Mouse (Mus musculus) left cerebral cortex, adult 8-10 months (tissue): ENCODE measurements around the gene Rhbdf1. TPM values are rescaled to one million over a fixed set of nuclear protein-coding genes. Genes with fewer than 3 reads are reported as not detected.
A peak's percentile ranks its signal among the peaks of the same experiment; 100 is the strongest.

Experiments
- DNase-seq, 2 experiments: peaks; one replicate each; pipeline ENCODE4 v3.0.0; 2022; ENCODE audit warnings: low spot score in 2 of 2
- total RNA-seq, 4 experiments: library from RNA; stranded (reverse); gene quantifications; 2 replicates each; pipeline ENCODE4 v1.2.4; 2022

Gene Rhbdf1
- 10 to 100 TPM in 2 of 4 experiments, 1 to 10 TPM in 2; 8.4 to 14.2 (median 10.1) TPM for total RNA-seq

- DNase-seq: no peak
Observed at GRCm38 (mm10) chr11:32221951-32222409, at the start of gene Rhbdf1. Gene Rhbdf1 (minus strand): TSS chr11:32222300.

GRCm38 (mm10) chr11:32271178-32271577 lies 49.1 kb upstream of the Rhbdf1 start:
- DNase-seq: no peak

DNA sequence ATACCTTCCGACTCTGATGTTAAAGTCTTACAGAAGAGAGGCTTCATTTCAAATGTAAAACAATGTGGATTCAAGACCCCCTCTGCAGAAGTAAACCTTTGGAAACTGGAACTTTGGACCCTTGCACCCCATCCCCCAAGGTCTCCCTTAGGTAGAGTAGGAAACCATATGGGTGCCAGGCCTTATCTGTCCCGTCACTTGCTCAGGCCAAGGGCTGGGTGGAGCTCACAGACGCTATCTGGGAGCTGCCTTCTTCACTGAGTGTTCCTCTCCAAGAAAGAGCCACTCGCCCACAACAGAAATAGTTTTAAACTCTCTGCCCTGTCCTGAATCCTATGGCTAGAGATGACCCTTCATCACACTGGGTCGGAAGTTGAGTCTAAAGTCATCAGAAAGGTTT lies 46.9 kb upstream of the Rhbdf1 start:
- no peak for DNase-seq

- DNase-seq: no peak
Observed at GRCm38 (mm10) chr11:32267964-32268363, 45.9 kb upstream of the Rhbdf1 start.

- peak; percentile 86 to 93 for DNase-seq
Observed at GRCm38 (mm10) chr11:32267188-32267884, 45.2 kb upstream of the Rhbdf1 start, which contains the start of gene Nprl3. Gene Nprl3 (minus strand): TSS chr11:32267707.

- no peak for DNase-seq
Observed at GRCm38 (mm10) chr11:32266776-32267175, 44.7 kb upstream of the Rhbdf1 start.

GRCm38 (mm10) chr11:32266194-32266593 lies 44.1 kb upstream of the Rhbdf1 start:
- DNase-seq: no peak

DNA sequence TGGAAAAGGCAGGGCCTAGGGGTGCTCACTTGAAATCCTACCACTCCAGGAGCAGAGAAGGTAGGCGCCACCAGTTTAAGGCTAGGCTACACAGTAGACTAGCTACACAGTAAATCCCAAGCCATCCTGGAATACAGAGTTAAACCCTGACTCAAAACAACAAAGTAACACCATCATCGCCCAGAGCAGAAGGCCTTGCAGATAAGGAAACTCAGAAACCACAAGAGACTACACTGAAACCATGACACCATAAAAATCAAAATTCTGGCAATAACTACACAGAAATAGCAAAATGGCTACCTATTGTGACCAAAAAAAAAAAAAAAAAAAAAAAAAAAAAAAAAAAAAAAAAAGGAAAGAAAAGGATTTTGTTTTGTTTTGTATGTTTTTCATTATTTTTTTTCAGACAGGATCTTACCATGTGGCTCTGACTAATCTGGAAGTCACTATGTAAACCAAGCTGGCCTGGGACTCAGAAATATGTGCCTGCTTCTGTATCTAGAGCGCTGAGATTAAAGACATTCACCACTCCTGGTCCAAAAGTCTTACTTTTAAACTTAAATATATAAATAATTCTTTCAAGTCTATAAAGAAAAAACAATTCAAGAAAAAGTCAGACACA lies 43.1 kb upstream of the Rhbdf1 start:
- no peak for DNase-seq

DNA sequence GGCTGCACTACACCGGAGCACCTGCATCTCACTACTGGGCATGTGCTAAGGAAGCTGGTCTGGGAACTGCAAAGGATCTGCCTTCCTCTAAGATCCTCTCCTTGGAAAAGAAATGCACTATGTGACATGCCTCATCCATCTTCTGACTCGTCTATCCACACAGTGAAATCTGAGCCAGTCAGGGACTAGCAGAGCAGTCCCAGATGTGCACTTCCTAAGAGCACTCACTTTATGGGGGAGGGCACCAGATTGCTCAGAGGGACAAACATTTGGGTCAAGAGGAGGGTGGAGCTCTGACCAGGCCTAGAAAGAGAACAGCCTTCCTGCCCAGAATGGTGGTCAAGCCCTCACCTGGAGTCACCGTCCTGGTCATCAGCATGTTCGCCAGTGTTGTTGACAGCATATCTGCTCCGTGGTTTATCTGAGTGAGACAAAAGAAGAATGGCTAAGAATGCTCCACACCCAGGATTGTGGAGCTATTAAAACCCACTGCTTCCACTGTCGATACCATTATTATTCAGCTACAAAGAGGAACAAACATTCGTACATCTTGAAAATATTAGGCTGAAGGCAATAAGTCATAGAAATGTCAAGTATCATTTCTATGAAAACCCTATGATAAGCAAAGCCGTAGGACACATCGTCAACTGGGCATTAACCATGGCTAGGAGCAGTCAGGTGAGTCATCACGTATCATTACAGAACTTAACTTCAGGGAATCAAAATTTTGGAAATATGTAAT lies 40.7 kb upstream of the Rhbdf1 start:
- no peak for DNase-seq

GRCm38 (mm10) chr11:32256566-32256965 lies 34.5 kb upstream of the Rhbdf1 start:
- DNase-seq: no peak

GRCm38 (mm10) chr11:32256146-32256545 lies 34.0 kb upstream of the Rhbdf1 start:
- DNase-seq: no peak

DNA sequence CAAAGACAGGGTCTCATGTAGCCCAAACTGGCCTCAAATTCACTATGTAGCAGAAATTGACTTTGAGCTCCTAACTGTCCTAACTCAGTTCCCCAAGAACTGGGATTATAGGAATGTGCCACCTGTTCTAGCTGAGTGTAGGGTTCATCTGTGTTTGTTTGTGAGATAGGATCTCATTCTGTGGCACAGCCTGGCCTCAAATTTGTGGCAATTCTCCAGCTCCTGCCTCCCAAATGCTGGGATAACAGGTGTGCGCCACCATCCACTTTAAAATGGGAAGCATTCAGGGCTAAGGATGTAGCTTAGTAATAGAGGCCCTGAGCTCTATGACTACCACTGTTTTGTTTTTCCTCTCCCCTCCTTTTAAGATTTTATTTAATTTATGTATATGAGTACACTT lies 31.0 kb upstream of the Rhbdf1 start:
- no peak for DNase-seq

GRCm38 (mm10) chr11:32250880-32251763 lies 29.0 kb upstream of the Rhbdf1 start:
- DNase-seq: no peak

DNA sequence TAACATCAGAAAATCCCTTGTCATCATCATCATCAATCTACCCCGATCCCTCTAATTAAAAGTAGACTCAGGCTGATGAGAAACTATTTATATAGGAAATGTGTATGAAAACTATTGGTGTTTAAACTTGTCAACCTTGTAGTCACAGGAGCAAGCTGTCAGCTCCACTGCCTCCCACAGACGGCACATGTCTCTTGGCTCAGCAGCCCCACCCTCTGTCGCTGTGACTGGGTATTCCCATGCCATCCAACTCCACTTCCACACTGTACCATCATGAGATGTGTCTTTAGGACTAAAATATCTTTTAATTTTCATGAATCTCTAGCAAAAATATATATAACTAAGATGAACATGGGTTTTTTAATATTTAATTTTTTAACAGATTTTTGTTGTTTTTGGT lies 26.2 kb upstream of the Rhbdf1 start:
- no peak for DNase-seq

DNA sequence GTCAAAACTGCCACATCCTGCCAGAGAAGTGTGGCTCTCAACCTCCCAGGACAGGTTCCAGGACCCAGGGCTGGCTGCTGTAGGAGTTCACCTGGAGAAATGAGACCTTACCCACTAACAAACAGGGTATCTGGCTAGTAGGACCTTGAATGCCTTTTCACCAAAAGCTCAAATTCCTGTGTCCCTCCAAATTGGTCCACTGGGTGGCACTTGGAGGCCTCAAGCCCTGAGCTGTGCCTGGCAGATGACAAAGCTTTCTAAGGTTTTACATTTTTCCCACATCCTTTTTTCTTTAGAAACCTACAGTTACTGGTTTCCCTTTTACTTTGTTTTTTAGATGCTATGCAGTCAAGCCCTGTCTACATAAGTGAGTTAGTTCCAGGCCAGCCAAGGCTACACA lies 25.0 kb upstream of the Rhbdf1 start:
- DNase-seq: no peak

GRCm38 (mm10) chr11:32245614-32246013 lies 23.5 kb upstream of the Rhbdf1 start:
- no peak for DNase-seq

DNA sequence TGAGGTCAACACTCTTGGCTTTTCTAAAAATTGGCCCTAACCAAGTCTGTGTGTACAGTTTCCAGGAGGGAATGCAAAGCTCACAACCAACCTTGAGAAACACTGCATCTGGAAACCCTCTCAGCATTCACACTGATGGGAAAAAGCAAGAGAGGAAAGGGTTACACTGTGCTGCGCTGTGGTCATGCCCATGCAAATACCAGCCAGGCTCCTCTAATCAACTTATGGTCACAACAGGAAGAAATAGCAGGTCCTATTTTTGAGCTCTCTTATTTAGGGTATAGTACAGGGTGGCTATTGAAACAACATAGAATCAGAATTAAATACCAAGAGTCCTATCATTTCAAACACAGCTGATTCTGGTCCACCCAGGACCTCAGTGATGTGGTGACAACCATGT lies 22.5 kb upstream of the Rhbdf1 start:
- no peak for DNase-seq

GRCm38 (mm10) chr11:32244064-32244463 lies 22.0 kb upstream of the Rhbdf1 start:
- DNase-seq: no peak

- DNase-seq: no peak
Observed at GRCm38 (mm10) chr11:32243205-32243955, 21.3 kb upstream of the Rhbdf1 start.

DNA sequence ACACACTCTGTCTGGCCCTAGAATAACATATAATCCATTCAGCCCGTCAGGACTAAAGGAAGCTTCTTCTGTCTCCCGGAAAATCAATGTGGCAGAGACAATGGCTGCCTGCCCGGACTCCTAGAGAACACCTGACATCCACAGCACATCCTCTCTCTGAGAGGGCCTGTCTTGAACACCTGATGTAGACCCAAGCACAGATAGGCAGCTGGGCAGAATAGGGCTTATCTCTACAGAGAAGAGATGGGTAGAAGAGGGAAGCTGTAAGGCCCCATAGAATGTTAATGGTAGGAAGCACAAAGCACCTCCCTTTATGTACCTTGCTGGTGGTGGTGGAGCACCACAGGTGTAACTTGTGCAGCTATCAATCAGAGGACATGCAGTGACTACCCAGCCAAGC lies 20.1 kb upstream of the Rhbdf1 start:
- DNase-seq: no peak

- DNase-seq: no peak
Observed at GRCm38 (mm10) chr11:32241391-32241790, 19.3 kb upstream of the Rhbdf1 start.
